18 mouse cellular contexts compared by ENCODE assay signal in the genomic region with DNA sequence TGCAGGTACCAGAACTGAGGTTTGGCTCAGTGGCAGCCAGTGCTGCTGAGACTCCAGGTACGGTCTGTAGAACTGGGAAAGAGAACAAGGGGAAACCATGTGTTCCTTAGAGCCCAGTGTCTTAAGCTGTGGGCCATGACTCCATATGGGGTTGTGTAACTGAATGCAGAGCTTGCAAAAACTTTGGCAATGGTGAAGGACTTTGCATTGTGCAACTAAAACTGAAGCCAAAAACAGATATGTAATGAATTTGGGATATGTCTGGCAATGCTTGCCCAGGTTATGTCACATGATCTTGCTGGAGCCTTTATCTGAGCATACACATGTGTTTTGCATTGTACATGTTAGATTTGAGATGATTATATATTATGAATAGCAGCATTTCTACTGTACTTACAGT. TPM values are rescaled to one million over a fixed set of nuclear protein-coding genes. Genes with fewer than 3 reads are reported as not detected.
DNase-seq lines count a peak whose midpoint lies in the region; ATAC-seq and TF ChIP-seq lines count a peak whose summit lies in the region.
"Had no signal": no experiment of that assay in that cellular context is flagged by ENCODE, and none has a peak within 500 bp of the region (broad histone marks: within the 10 kb centered on the region; RNA-seq: fewer than 3 reads in every experiment).

No protein-coding gene starts in this region.

- no peak for TF ChIP-seq EP300 in MEL (IDR thresholded peaks at IDR 0.05; ENCODE audit: low read depth in 1 of 2, low read length in 2 of 2)
- TF ChIP-seq EP300 in heart, adult 2 months (IDR thresholded peaks at IDR 0.05; ENCODE audit: insufficient read depth, low read depth, low read length): no peak

- no peaks in the 10 kb centered on the region for H3K27me3 ChIP-seq in lung, embryonic 16.5 days (ENCODE audit: control insufficient read depth, insufficient read depth, low read depth, low read length)
- no peaks in the 10 kb centered on the region for H3K27me3 ChIP-seq in MEL (ENCODE audit: control insufficient read depth in 1 of 2, insufficient read depth in 2 of 2, low read length in 2 of 2)
- H3K27me3 ChIP-seq in limb, embryonic 13.5 days: no peaks in the 10 kb centered on the region
- H3K27me3 ChIP-seq in heart, adult 2 months (ENCODE audit: control insufficient read depth, insufficient read depth, low read length): no peaks in the 10 kb centered on the region
- H3K27me3 ChIP-seq: forebrain, embryonic 15.5 days; neural tube, embryonic 13.5 days had no signal

- no peak overlapping the region for H3K9ac ChIP-seq in lung, embryonic 16.5 days (ENCODE audit: low read length)
- H3K9ac ChIP-seq in MEL (ENCODE audit: control insufficient read depth, low read depth, low read length, poor library complexity, severe bottlenecking): no peak overlapping the region
- no peak overlapping the region for H3K9ac ChIP-seq in limb, embryonic 13.5 days
- no peak overlapping the region for H3K9ac ChIP-seq in heart, adult 2 months (ENCODE audit: low read depth, low read length)
- H3K9ac ChIP-seq: forebrain, embryonic 15.5 days; neural tube, embryonic 13.5 days had no signal

- TF ChIP-seq POLR2A in MEL (IDR thresholded peaks at IDR 0.05; ENCODE audit: control insufficient read depth in 1 of 2, insufficient read depth in 1 of 2, low read depth in 1 of 2, low read length in 2 of 2, poor library complexity in 1 of 2): no peak
- TF ChIP-seq POLR2A in heart, adult 2 months (IDR thresholded peaks at IDR 0.05; ENCODE audit: insufficient read depth, low read depth, low read length): no peak

- no peak for TF ChIP-seq RAD21 in MEL (IDR thresholded peaks at IDR 0.05; ENCODE audit: low read depth, low read length)

- TF ChIP-seq CTCF in MEL (IDR thresholded peaks at IDR 0.05 in 2 of 3, conservative IDR thresholded peaks at IDR 0.05 in 1 of 3; ENCODE audit: control insufficient read depth in 1 of 3, insufficient read depth in 1 of 3, low read depth in 2 of 3, low read length in 3 of 3, poor library complexity in 1 of 3, severe bottlenecking in 1 of 3): no peak
- TF ChIP-seq CTCF in heart, adult 2 months (IDR thresholded peaks at IDR 0.05): no peak

- H3K79me2 ChIP-seq in MEL (ENCODE audit: control insufficient read depth, insufficient read depth, low read length, poor library complexity): no peaks in the 10 kb centered on the region
- H3K79me2 ChIP-seq in heart, adult 2 months (replicated peaks; ENCODE audit: control insufficient read depth, insufficient read depth, low read length): no peaks in the 10 kb centered on the region

- no peaks in the 10 kb centered on the region for H3K36me3 ChIP-seq in lung, embryonic 16.5 days (ENCODE audit: control insufficient read depth, insufficient read depth, low read length)
- H3K36me3 ChIP-seq in MEL (ENCODE audit: control insufficient read depth in 1 of 2, insufficient read depth in 2 of 2, low read length in 2 of 2): no peaks in the 10 kb centered on the region
- H3K36me3 ChIP-seq in limb, embryonic 13.5 days: no peaks in the 10 kb centered on the region
- no peaks in the 10 kb centered on the region for H3K36me3 ChIP-seq in heart, adult 2 months (ENCODE audit: control insufficient read depth, insufficient read depth, low read length)
- H3K36me3 ChIP-seq: forebrain, embryonic 15.5 days; heart, embryonic 10.5 days; neural tube, embryonic 13.5 days had no signal

- H3K9me3 ChIP-seq in lung, embryonic 16.5 days (ENCODE audit: control insufficient read depth, low read length): no peaks in the 10 kb centered on the region
- H3K9me3 ChIP-seq in MEL (replicated peaks; ENCODE audit: insufficient read depth, low read length): no peaks in the 10 kb centered on the region
- H3K9me3 ChIP-seq in limb, embryonic 13.5 days: no peaks in the 10 kb centered on the region
- H3K9me3 ChIP-seq: forebrain, embryonic 15.5 days; neural tube, embryonic 13.5 days had no signal

- no peak overlapping the region for H3K4me2 ChIP-seq in lung, embryonic 16.5 days (ENCODE audit: low read depth, low read length)
- H3K4me2 ChIP-seq in limb, embryonic 13.5 days (replicated peaks): no peak overlapping the region
- H3K4me2 ChIP-seq: forebrain, embryonic 15.5 days; neural tube, embryonic 13.5 days had no signal

- peak; percentile 49; the same call in 1 of the 2 replicates for ATAC-seq in lung, embryonic 16.5 days (ENCODE audit: low read depth)
- peak; percentile 39; the same call in 1 of the 2 replicates for ATAC-seq in common myeloid progenitor, adult 5-6 weeks (replicated peaks; ENCODE audit: low read depth, poor library complexity, severe bottlenecking)
- peak; percentile 28; the same call in 1 of the 2 replicates for ATAC-seq in limb, embryonic 13.5 days (ENCODE audit: low FRiP score, low read depth)
- ATAC-seq: activated CD4-positive, CD25-positive, alpha-beta regulatory T cell, adult 4 months; forebrain, embryonic 15.5 days had no signal

- 77% methylated on average over 1 of the region's 1 CpGs for WGBS in lung, embryonic 16.5 days
- 76% methylated on average over 1 of the region's 1 CpGs for WGBS in limb, embryonic 13.5 days
- WGBS in heart, adult 2 months: 66% methylated on average over 1 of the region's 1 CpGs

- no peaks in the 10 kb centered on the region for H3K4me1 ChIP-seq in lung, embryonic 16.5 days (replicated peaks; ENCODE audit: control insufficient read depth, insufficient read depth, low read length)
- no peaks in the 10 kb centered on the region for H3K4me1 ChIP-seq in MEL (ENCODE audit: control insufficient read depth in 1 of 2, insufficient read depth in 2 of 2, low read length in 2 of 2)
- H3K4me1 ChIP-seq in limb, embryonic 13.5 days: no peaks in the 10 kb centered on the region
- H3K4me1 ChIP-seq in heart, adult 2 months (ENCODE audit: control insufficient read depth, insufficient read depth, low read length): no peaks in the 10 kb centered on the region
- H3K4me1 ChIP-seq: heart, embryonic 10.5 days had no signal

- H3K4me3 ChIP-seq in lung, embryonic 16.5 days (ENCODE audit: low read length): no peak overlapping the region
- H3K4me3 ChIP-seq in MEL (ENCODE audit: control insufficient read depth in 1 of 2, insufficient read depth in 1 of 2, low read depth in 2 of 2, low read length in 2 of 2): no peak overlapping the region
- no peak overlapping the region for H3K4me3 ChIP-seq in limb, embryonic 13.5 days
- H3K4me3 ChIP-seq in heart, adult 2 months: no peak overlapping the region
- H3K4me3 ChIP-seq: forebrain, embryonic 15.5 days; heart, embryonic 10.5 days; neural tube, embryonic 13.5 days had no signal

- DNase-seq in lung, postnatal 25 days (ENCODE audit: low spot score): no peak
- DNase-seq in MEL (ENCODE audit: low read depth, low spot score): no peak
- no peak for DNase-seq in right cerebral cortex, postnatal 25 days
- DNase-seq in heart, adult 2 months: no peak
- DNase-seq: cerebellum, adult 2 months; heart, postnatal 4 days; kidney, adult 9 months; kidney, postnatal 4 days; liver; lung, adult 2 months; right cerebral cortex, postnatal 4 days had no signal

- intact Hi-C loops in heart, adult 2 months (cut with DNase I): no loop called here

- no peak overlapping the region for H3K27ac ChIP-seq in lung, embryonic 16.5 days (ENCODE audit: low read length)
- H3K27ac ChIP-seq in MEL (ENCODE audit: control insufficient read depth, low read depth, low read length): no peak overlapping the region
- H3K27ac ChIP-seq in limb, embryonic 13.5 days: no peak overlapping the region
- no peak overlapping the region for H3K27ac ChIP-seq in heart, adult 2 months
- H3K27ac ChIP-seq: heart, embryonic 10.5 days had no signal

TF ChIP-seq in MEL, 35 proteins besides CTCF, POLR2A, EP300 and RAD21:
- TF ChIP-seq USF1 (IDR thresholded peaks at IDR 0.05; ENCODE audit: low read depth, low read length) (0 out of 2 replicates have a peak, but pooled peaks have one; percentile 18), RCOR1 (IDR thresholded peaks at IDR 0.05; ENCODE audit: low read depth, low read length) (no peak)

RNA-seq across cellular contexts. Expression of gene Cemip2, which starts 53.0 kb away (rescaled TPM):
- 29.7 and 31.8 TPM in 2 replicates for polyA plus RNA-seq in lung, embryonic 16.5 days (2015; fragmentation: Nextera tagmentation; extraction: Ambion mirVana)
- 5.9 and 8.2 TPM in 2 replicates for total RNA-seq in MEL (2012; rRNA removed)
- polyA plus RNA-seq in MEL (2012; ENCODE audit: insufficient read depth in 1 of 2, insufficient read length in 2 of 2, low read depth in 1 of 2, low replicate concordance in 2 of 2, missing spikeins in 1 of 2): 1 to 10 TPM in 1 of 2 experiments, not detected in 1; 5.0 TPM
- total RNA-seq in common myeloid progenitor, adult 5-6 weeks (2017): 7.3 and 9.6 TPM in 2 replicates
- 36.9 and 39.0 TPM in 2 replicates for polyA plus RNA-seq in limb, embryonic 13.5 days (2015; fragmentation: Nextera tagmentation; extraction: Ambion mirVana)
- total RNA-seq in heart, adult 2 months (2021): 10 to 100 TPM; 10.7 to 11.7 TPM
- polyA plus RNA-seq in heart, adult 2 months (2012; rRNA removed): 4.5 and 5.8 TPM in 2 replicates
